Mouse (Mus musculus) G1E (cell line): Measurements from ENCODE around the gene Ncapd2.

Experiments
- CTCF ChIP-seq: IDR thresholded peaks from 2 replicates; pipeline ENCODE4 v1.5.1; 2012; ENCODE audit warnings: low read depth, low read length, inconsistent platforms, mixed read lengths
- GATA1 ChIP-seq: IDR thresholded peaks from 2 replicates; pipeline ENCODE4 v1.6.1; 2012; ENCODE audit warnings: borderline replicate concordance, low read length, inconsistent platforms, mixed read lengths
- POLR2AphosphoS5 ChIP-seq: IDR thresholded peaks from 2 replicates; pipeline ENCODE4 v1.6.1; 2012; ENCODE audit warnings: low read depth, low read length, inconsistent platforms; ENCODE audit not compliant: insufficient replicate concordance
- TAL1 ChIP-seq: conservative IDR thresholded peaks from 2 replicates; pipeline ENCODE4 v1.6.1; 2012; ENCODE audit warnings: low read depth, low read length, inconsistent platforms, mixed read lengths

GRCm38 (mm10) chr6:125213129-125213528 is 21.6 kb upstream of the Ncapd2 start:
- TF ChIP-seq CTCF (no peak), GATA1 (no peak), TAL1 (no peak), POLR2AphosphoS5 (no peak)
